Mouse (Mus musculus): Measurements from ENCODE around the gene Meltf. TPM values are rescaled to one million over a fixed set of nuclear protein-coding genes. Genes with fewer than 3 reads are reported as not detected.
A peak's percentile ranks its signal among the peaks of the same experiment; 100 is the strongest.

Meltf gene
- polyA plus RNA-seq (2012; rRNA removed), result 0.46 and 0.79 TPM in 2 replicates

DNA sequence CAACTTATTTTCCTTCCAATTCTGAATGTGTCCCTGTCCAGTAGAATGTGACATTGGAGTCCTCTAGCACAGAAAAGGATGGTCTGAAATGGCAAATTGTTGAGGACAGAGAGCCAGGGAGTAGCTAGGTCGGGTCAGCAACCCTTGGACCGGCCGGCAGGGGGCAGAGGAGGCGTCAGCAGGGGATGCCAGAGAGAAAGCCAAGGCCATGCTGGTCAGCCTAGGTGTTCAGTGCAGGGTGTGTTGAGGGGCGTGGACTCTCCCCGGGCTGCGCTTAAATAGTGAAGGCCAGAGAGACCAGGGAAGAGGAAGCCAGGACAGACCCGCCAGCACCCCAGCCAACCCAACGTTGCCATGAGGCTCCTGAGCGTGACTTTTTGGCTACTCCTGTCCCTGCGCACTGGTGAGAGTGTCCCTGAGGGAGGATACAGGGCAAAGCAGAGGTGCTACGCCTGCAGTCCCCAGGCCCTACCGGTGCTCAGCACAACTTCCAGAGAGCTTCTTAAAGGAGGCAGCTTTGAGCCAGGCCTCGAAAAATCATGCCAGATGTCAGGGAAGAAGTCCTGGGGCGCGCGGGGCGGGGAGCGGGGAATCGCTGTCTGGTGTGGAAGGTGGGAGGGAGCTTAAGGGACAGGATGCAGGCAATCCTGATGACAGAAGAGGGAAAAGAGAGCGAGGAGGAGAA, at the start of gene Meltf:
Meltf (plus strand) TSS at position 238 of the 685 bp plus-strand sequence.
- peak within 1 kb of the TSS; percentile 96 for H3K27ac ChIP-seq (ENCODE audit: insufficient read depth, low read length)

GRCm38 (mm10) chr16:31830726-31831125, 47.9 kb upstream of the Meltf start:
- Histone ChIP-seq H3K4me1 (ENCODE audit: control insufficient read depth, insufficient read depth, low read length) (peaks cover 2% of the 10 kb centered on the region; the same call in 1 of the 2 replicates), H3K4me3 (ENCODE audit: insufficient read depth, low read length) (no peak overlapping the region), H3K27ac (ENCODE audit: insufficient read depth, low read length) (no peak overlapping the region)
- TF ChIP-seq CTCF (IDR thresholded peaks at IDR 0.05; ENCODE audit: extremely low read depth, insufficient read depth, low read length) (no peak), POLR2A (IDR thresholded peaks at IDR 0.05; ENCODE audit: extremely low read depth, insufficient read depth, low read length) (no peak)

More for the DNA sequence above, at the start of gene Meltf:
- TF ChIP-seq CTCF (IDR thresholded peaks at IDR 0.05; ENCODE audit: extremely low read depth, insufficient read depth, low read length) (peak; percentile 52), POLR2A (IDR thresholded peaks at IDR 0.05; ENCODE audit: extremely low read depth, insufficient read depth, low read length) (no peak)
- Histone ChIP-seq H3K4me1 (ENCODE audit: control insufficient read depth, insufficient read depth, low read length) (peaks cover 9% of the 10 kb centered on the region), H3K4me3 (ENCODE audit: insufficient read depth, low read length) (no peak within 1 kb of the TSS)

DNA sequence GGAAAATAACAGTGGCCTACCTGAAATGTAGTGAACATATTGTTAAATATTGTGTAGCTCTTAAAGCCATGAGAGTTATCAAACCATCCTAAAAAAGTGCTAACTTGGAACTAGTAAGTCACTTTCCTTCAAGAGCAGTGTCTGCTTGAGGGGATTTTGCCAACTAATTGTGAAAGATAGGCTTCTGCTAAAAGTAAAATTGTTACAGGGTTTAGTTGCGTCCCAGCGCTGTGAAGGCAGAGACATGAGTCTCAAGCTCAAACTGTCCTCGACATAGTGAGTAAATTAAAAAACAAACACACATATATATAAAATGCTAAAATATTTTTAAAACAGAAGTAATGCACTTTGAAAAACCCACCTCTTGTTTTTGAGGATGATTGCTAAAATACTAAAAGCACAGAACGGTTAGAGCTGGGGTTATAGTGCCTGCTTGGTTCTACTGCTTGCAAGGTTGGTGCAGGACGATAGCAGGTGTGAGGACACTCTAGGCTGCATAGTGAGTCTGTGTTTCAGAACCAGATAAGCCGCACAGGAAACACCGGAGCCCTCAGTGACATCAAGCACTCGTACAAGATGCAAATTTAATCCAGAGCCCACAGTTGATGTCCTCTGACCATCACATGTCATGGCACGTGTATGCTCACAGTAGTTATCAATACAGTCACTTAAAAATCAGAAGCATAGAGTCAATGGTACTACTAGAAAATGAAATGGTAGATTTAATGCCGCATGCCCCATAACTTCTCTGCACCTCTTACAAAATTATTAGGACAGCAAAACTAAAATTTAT, 45.8 kb upstream of the Meltf start:
- no peak overlapping the region for H3K27ac ChIP-seq (ENCODE audit: insufficient read depth, low read length)
- no peak for TF ChIP-seq POLR2A (IDR thresholded peaks at IDR 0.05; ENCODE audit: extremely low read depth, insufficient read depth, low read length)
- TF ChIP-seq CTCF (IDR thresholded peaks at IDR 0.05; ENCODE audit: extremely low read depth, insufficient read depth, low read length), result no peak

GRCm38 (mm10) chr16:31834011-31834584, 44.5 kb upstream of the Meltf start:
- H3K4me1 ChIP-seq (ENCODE audit: control insufficient read depth, insufficient read depth, low read length), result peaks cover 2% of the 10 kb centered on the region; the same call in 1 of the 2 replicates
- H3K4me3 ChIP-seq (ENCODE audit: insufficient read depth, low read length), result no peak overlapping the region
- H3K27ac ChIP-seq (ENCODE audit: insufficient read depth, low read length), result 0 out of 2 replicates have a peak overlapping the region, but pooled peaks have one; percentile 6
- no peak for TF ChIP-seq CTCF (IDR thresholded peaks at IDR 0.05; ENCODE audit: extremely low read depth, insufficient read depth, low read length)
- no peak for TF ChIP-seq POLR2A (IDR thresholded peaks at IDR 0.05; ENCODE audit: extremely low read depth, insufficient read depth, low read length)

More for the DNA sequence above, 45.8 kb upstream of the Meltf start:
- H3K4me1 ChIP-seq (ENCODE audit: control insufficient read depth, insufficient read depth, low read length), result peaks cover 2% of the 10 kb centered on the region; the same call in 1 of the 2 replicates
- no peak overlapping the region for H3K4me3 ChIP-seq (ENCODE audit: insufficient read depth, low read length)

- H3K27ac ChIP-seq (ENCODE audit: insufficient read depth, low read length), result no peak overlapping the region
- H3K4me1 ChIP-seq (ENCODE audit: control insufficient read depth, insufficient read depth, low read length), result peaks cover 2% of the 10 kb centered on the region; the same call in 1 of the 2 replicates
- no peak overlapping the region for H3K4me3 ChIP-seq (ENCODE audit: insufficient read depth, low read length)
- TF ChIP-seq CTCF (IDR thresholded peaks at IDR 0.05; ENCODE audit: extremely low read depth, insufficient read depth, low read length) (no peak), POLR2A (IDR thresholded peaks at IDR 0.05; ENCODE audit: extremely low read depth, insufficient read depth, low read length) (no peak)
Measured at GRCm38 (mm10) chr16:31834662-31835318, 43.8 kb upstream of the Meltf start.

DNA sequence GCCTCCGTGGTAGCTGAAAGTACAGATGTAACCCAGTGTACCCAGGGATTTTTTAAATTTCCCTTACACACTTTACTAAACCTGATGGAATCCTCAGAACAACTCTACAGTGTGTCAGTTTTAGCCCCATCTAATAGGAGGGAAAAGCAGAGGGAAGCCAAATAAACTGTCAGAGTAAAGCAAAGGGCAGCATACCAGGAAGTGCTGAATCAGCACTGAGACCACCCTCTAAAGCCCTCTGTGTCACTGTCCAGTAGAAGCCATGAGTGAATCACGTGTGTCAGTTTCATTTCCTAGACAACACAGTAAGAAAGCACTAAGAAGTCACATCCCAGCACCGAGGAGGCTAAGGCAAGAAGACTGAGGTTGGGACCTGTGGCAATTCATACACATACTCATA, 41.2 kb upstream of the Meltf start:
- TF ChIP-seq POLR2A (IDR thresholded peaks at IDR 0.05; ENCODE audit: extremely low read depth, insufficient read depth, low read length), result no peak
- Histone ChIP-seq H3K27ac (ENCODE audit: insufficient read depth, low read length) (no peak overlapping the region), H3K4me3 (ENCODE audit: insufficient read depth, low read length) (no peak overlapping the region), H3K4me1 (ENCODE audit: control insufficient read depth, insufficient read depth, low read length) (peaks cover 2% of the 10 kb centered on the region; the same call in 1 of the 2 replicates)

- Histone ChIP-seq H3K27ac (ENCODE audit: insufficient read depth, low read length) (no peak overlapping the region), H3K4me3 (ENCODE audit: insufficient read depth, low read length) (no peak overlapping the region), H3K4me1 (ENCODE audit: control insufficient read depth, insufficient read depth, low read length) (no peaks in the 10 kb centered on the region; the same call in 1 of the 2 replicates)
- TF ChIP-seq CTCF (IDR thresholded peaks at IDR 0.05; ENCODE audit: extremely low read depth, insufficient read depth, low read length) (no peak), POLR2A (IDR thresholded peaks at IDR 0.05; ENCODE audit: extremely low read depth, insufficient read depth, low read length) (no peak)
Measured at GRCm38 (mm10) chr16:31844246-31844645, 34.4 kb upstream of the Meltf start.

- no peaks in the 10 kb centered on the region for H3K4me1 ChIP-seq (ENCODE audit: control insufficient read depth, insufficient read depth, low read length)
- H3K4me3 ChIP-seq (ENCODE audit: insufficient read depth, low read length), result no peak overlapping the region
- no peak overlapping the region for H3K27ac ChIP-seq (ENCODE audit: insufficient read depth, low read length)
- TF ChIP-seq POLR2A (IDR thresholded peaks at IDR 0.05; ENCODE audit: extremely low read depth, insufficient read depth, low read length) (no peak), CTCF (IDR thresholded peaks at IDR 0.05; ENCODE audit: extremely low read depth, insufficient read depth, low read length) (no peak)
Measured at GRCm38 (mm10) chr16:31846763-31847162, 31.8 kb upstream of the Meltf start.

DNA sequence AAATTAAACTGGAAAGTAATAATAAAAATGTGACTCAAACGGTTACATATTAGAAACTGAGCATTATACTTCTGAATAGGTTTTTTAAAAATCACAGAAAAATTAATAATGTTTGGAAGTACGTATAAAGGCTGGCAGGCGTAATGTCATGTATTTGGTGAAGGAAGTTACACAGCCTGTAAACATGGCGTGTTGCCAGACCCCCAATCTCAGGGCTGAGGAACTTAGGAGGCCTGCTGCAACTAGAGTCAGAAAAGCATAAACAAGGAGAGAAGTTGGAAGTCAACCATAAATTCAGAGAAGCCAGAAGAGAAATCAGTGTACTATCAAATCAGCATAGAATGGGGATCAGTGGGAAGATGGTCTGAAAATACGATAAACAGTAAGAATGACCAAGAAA, 14.7 kb upstream of the Meltf start:
- TF ChIP-seq CTCF (IDR thresholded peaks at IDR 0.05; ENCODE audit: extremely low read depth, insufficient read depth, low read length) (no peak), POLR2A (IDR thresholded peaks at IDR 0.05; ENCODE audit: extremely low read depth, insufficient read depth, low read length) (no peak)
- no peak overlapping the region for H3K4me3 ChIP-seq (ENCODE audit: insufficient read depth, low read length)
- peaks cover 3% of the 10 kb centered on the region; the same call in 1 of the 2 replicates for H3K4me1 ChIP-seq (ENCODE audit: control insufficient read depth, insufficient read depth, low read length)
- no peak overlapping the region for H3K27ac ChIP-seq (ENCODE audit: insufficient read depth, low read length)

Data from cortical plate, adult 2 months (tissue).